Mouse (Mus musculus): ENCODE measurements at regions not wholly inside any gene's neighbourhood (a gene's known extent, or its start where the extent isn't known, plus 50 kb on each side); places are given as distances from the start of the nearest gene placed in this dataset.

DNA sequence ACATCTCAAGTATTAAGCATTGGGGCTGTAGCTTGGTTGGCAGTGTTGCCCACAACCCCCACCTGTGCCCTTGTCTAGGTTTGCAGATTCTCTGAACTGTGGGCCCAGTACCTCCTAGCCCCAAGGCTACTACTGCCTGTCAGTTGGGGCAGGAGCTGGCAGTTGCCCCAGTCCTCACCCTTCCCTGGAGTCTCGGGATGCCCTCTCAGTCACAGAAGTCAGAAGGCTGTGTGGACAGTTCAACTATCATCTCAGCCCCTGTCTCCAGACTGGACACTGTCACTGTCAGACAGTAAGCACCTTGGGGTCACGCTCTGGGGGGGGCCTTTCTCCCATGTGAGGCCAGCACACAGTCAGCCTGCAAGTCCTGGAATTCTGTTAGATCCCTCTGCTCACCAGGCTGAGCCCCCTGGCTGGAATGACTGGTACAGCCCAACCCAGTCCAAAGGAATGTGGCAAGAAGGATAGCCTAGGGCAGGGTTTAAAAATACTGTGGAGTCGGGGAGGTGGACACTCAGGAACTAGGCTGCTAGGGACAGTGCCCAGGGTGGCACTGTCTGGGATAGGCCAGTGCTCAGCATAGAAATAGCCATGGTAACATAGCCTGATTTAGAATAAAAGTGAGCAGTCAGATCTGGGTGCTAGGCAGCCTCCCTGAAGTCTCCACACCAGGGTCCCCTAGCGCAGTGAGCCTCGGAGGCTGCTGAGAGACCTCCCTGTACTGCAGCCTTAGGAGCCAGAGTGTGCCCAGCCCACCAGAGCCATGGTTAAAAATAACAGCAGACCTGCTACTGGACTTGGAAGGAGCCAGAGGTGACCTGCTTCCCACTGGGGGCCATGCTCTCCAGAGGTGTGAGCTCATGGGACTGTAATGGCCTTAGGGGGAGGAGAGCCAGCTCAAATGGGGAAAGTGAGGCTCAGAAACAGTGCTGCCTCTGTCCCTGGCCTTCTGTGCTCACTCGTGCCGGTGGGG lies 83.1 kb upstream of the Ptpn1 start:
- DNase-seq: no peak

DNA sequence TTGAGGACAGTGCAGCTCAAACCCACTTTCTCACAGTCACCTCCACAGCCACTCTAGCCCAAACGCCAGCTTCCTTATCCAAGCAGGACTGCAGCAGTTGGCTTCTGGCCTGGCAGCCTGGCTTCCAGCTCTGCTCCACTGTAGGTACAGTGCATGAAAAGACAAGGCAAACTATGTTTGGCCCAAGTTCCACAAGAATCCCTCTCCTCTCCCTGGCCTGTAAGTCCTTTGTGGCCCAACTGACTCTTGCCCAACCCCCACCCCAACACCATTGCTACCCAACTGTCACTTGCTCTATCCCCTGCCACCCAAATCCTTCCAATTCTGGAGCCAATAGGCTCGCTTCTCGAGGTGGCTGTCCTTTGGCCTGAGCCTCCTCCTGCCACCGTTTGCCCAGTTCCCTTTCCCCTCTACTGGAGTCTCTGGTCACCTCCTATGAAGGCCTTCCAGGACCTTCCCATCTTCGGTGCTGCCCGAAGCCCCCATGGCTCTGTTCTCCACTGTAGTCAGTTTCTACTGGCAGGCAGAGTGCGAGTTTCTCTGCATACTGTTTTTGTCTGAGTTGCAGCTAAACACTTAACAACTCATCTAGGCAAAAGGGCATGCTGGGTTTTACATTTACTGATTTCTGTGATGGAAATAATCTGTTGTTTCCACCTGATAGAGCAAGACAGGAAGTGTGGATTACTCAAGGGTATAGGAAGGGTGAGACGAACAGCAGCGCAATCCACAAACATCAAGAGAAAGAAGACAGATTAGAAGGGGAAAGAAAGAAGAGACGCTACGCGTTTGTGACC lies 84.4 kb upstream of the Ptpn1 start:
- DNase-seq: no peak

GRCm38 (mm10) chr2:167845370-167845769 lies 86.5 kb upstream of the Ptpn1 start:
- DNase-seq: no peak

DNA sequence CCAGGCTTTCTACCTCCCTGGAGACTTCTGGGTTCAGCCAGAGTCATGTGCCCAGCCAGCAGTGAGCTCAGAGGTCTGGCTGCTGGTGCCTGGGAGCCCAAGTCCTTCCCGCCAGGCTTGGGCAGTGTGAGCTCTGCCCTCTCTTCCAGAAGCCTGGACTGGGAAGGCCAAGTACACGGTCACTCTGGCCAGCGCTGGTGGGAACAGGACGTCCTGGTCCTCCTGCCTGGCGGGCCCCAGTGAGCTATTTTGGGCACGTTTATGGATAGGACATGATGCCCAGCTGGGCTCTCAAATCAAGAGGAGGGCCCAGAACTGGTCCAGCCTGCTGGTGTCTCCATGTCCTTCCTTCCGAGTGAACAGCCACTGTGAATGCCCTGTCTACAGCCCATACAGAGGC lies 87.3 kb upstream of the Ptpn1 start:
- DNase-seq: peak; percentile 72

DNA sequence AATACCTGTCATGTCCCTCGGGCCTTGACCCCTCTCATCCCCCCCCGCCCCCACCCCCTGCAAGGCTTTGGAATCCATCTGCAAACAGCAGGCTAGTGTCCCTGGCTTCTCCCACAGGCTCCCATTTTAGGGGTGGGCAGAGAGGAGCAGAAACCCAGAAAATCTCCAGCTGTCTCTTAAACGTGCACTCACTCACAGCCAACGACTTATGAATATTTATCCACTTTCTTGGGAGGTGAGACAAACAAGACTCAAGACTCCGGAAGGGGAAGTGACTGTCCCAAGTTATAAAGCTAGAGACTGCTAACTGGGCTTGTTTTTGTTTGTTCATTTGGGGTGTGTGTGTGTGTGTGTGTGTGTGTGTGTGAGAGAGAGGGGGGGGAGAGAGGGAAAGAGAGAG lies 87.9 kb upstream of the Ptpn1 start:
- no peak for DNase-seq

GRCm38 (mm10) chr2:167842993-167843392 lies 88.9 kb upstream of the Ptpn1 start:
- DNase-seq: no peak

DNA sequence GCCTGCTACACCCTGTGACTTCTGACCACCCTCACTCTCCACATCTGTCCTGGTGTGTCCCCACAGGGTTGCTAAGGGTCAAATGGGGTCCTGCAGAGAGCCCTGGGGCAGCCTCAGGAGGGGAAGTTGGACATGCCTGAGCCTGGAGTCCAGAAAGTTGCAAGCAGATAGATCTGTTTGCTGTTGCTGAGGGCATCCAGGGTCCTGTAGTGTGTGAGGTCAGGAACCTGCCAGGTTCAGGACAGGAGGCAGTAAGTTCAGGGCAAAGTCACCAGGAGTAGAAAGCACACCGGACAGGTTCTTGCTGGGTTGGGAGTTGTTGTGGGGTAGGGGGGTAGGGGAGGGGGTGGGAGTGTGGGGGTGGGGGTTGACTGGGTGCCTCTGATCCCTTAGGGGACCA lies 89.4 kb upstream of the Ptpn1 start:
- no peak for DNase-seq

DNA sequence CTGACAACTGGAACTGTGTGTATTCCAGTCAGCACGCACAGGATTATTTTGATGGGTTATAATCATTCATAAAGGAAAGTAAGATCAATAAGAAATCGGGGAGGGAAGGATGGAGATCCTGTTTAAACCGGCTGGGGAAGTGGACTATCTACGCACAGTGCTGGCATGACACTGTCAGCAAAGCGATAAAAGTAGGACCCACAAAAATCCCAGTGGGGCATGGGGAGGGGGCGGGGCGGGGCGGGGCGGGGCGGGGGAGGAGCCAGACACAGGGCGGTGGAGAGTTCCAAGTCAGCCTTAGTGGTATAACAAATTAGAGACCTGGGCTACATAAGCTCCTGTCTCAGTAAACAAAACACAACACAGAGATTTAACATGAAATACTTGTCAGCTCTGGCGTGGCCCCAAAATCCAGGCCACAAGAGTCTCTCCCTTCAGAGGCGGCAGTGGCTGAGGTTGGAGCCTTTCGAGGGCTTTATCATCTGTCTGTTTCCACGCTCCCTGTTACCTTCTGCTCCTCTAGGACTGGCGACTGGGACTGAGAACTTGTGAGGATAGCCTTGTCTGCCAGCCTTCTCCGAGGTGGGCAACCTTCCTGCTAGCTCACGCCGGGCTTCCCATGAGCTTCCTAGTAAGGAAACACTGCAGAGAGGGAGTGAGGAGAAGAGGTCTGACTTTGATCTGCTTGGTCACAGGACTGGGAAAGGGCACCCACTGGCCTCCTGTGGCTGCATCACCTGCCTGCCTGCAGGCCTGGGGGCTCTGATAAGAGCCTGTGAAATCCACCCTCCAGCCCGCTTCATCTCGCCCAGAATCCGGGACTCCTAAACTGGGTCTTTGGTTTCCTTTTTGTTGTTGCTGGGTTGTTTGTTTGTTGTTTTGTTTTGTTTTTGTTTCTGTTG lies 90.3 kb upstream of the Ptpn1 start:
- no peak for DNase-seq

- no peak for DNase-seq
Observed at GRCm38 (mm10) chr2:167840344-167840743, 91.5 kb upstream of the Ptpn1 start.

DNA sequence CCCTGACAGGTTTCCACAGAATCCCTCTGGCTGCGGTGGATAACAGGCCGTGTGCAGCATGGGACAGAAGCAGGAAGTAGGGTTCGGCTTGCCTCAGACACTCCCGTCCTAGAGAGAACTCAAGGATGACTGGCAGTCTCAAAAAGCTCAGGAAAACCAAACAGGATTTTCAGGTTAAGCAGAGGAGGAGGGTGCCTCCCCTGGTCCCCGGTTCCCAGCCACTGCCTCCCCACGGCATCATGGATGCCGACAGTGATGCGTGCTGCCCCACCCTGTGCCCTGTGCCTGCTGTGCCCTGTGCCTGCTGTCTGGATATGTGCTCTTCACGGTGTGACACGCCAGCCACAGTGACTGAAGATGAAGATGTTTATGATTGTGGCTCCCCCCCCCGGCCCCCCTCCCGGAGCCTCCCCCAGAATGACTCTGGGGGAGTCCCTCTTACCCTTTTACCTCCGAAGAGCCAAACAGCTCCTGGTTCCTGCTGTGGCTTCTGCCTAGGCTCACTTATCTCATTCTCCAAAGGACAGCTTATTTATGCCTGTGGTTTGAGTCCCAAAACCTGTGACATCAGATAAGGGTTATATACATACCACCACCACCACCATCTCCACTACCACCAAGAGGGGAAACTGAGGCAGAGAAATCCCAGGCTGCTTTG lies 92.4 kb upstream of the Ptpn1 start:
- no peak for DNase-seq

- DNase-seq: peak; percentile 66
Observed at GRCm38 (mm10) chr2:167837596-167837995, 94.3 kb upstream of the Ptpn1 start.

GRCm38 (mm10) chr2:167836611-167837010 lies 95.2 kb upstream of the Ptpn1 start:
- DNase-seq: no peak

DNA sequence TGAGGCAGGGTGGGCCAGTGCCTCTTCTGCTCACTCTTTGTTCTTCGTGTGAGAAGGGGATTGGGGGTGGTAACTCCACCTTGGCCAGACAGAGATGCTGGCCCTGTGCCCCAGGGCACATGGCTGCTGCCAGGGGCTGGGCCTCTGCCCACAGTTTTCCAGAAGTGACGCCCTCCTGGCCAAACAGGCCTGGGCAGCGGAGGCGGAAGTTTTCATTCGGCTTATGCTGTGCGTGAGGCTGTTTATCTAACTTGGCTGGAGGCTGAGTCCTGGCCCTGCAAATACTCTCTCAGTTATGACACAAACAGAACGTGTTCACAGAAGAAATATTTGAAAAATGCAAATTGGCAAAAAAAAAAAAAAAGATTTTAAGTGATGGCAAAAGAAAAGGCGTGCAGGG lies 97.3 kb upstream of the Ptpn1 start:
- DNase-seq: peak; percentile 70

- peak; percentile 92 for DNase-seq
Observed at GRCm38 (mm10) chr2:167833290-167833953, 98.4 kb upstream of the Ptpn1 start.

DNA sequence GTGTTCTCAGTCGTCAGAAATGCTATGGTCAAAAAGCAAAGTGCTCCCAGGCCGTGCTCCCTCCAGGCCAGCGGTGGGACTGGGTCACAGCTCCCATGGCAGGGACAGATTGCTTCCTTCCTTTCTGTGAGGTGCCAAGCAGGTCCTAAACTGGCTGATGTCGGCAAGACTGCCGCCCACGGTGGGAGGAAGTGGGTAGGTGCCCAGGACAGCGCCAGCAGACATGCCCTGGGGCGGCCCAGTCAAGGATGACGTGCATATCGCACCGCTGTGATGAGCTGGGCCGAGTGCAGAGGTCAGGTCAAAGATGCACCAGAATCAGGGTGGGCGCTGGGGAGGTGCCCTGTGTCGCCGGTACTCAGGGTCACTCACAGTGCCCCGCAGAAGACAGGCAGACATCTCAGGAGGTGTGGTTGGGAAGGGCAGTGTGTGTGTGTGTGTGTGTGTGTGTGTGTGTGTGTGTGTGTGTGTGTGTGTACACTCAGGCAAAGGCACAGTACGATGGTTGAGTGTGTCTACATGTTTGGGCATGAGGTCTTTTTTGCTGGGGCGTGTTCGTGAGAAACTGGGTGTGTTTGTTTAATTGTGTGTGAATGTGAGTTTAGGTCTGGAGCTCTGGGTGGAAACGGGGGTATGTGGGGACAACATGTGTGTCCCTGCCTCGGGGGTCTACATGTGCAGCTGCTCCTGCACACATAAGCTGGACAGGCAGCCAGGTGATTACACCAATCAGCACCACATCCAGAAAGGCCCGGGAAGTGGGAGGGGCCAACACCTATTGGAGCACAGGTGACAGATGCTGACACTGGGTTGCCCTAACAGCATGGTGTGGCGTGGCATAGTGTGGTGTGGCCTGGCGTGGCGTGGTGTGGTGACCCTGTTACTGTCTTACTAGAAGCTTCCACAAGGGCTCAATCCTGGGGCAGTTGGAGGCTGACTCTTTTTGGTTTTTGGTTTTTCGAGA lies 100.5 kb upstream of the Ptpn1 start:
- DNase-seq: peak; percentile 40

GRCm38 (mm10) chr2:167828258-167828657 lies 103.6 kb upstream of the Ptpn1 start:
- peak; percentile 82 for DNase-seq

DNA sequence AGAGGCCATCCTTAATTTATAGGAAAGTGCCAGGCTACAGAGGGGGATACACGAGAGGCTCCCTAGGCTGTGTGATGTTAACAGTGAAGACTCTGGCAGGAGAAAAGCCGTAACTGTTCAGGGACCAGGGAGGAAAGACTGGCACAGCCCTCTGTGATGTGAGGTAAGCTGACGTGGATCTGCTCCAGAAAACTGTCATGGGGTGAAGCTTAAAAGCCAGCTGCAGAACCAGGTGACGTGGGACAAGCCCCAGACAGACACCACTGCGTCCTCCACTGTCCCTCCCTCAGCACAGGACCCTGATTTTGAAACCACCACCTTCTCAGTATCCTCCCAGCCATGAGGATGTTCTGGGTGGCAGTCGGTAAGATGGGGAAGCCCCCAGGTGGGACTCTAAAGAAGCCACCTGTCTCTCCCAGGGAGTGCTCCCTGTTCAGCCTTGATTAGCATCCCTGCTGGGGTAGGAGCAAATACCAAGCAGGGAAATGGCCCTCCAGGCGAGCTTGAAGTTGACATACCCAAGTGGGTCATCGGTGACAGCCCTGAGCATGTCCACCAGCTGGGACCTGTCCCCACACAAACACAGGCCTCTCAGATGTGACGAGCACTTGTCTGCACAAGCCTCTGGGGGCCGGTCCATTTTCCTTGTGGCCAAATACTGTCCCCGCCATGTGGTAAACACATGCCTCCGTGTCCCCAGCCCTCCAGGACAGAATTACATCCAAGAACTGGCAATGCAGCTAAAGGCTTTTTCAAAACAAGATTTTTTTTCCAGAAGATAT lies 104.7 kb upstream of the Ptpn1 start:
- no peak for DNase-seq

- DNase-seq: peak; percentile 55
Observed at GRCm38 (mm10) chr2:167823513-167823912, 108.3 kb upstream of the Ptpn1 start.

GRCm38 (mm10) chr2:167823044-167823443 lies 108.8 kb upstream of the Ptpn1 start:
- no peak for DNase-seq
